Mouse (Mus musculus): ENCODE data around the gene Cep41. TPM values are rescaled to one million over a fixed set of nuclear protein-coding genes. Genes with fewer than 3 reads are reported as not detected.

The Cep41 gene
- polyA plus RNA-seq, 1 experiment from 2014 or later: 17.9 TPM

GRCm38 (mm10) chr6:30703977-30704602 is 10.5 kb upstream of the Cep41 start:
- WGBS: 89% methylated on average over 9 of the region's 9 CpGs
- Histone ChIP-seq H3K27ac (replicated peaks) (peak overlapping the region; percentile 73; the same call in 1 of the 2 replicates), H3K4me1 (peaks cover 38% of the 10 kb centered on the region), H3K9me3 (no peaks in the 10 kb centered on the region), H3K27me3 (replicated peaks; ENCODE audit: low read depth, poor library complexity, severe bottlenecking) (no peaks in the 10 kb centered on the region), H3K36me3 (replicated peaks) (no peaks in the 10 kb centered on the region), H3K4me3 (no peak overlapping the region)
- no peak for DNase-seq (ENCODE audit: low spot score)

GRCm38 (mm10) chr6:30703476-30703875 is 9.9 kb upstream of the Cep41 start:
- WGBS: 81% methylated on average over 6 of the region's 6 CpGs
- H3K27ac ChIP-seq (replicated peaks): peak overlapping the region; percentile 73; the same call in 1 of the 2 replicates
- no peaks in the 10 kb centered on the region for H3K36me3 ChIP-seq (replicated peaks)
- H3K4me3 ChIP-seq: no peak overlapping the region
- peaks cover 35% of the 10 kb centered on the region for H3K4me1 ChIP-seq
- H3K9me3 ChIP-seq: no peaks in the 10 kb centered on the region
- DNase-seq (ENCODE audit: low spot score): no peak
- no peaks in the 10 kb centered on the region for H3K27me3 ChIP-seq (replicated peaks; ENCODE audit: low read depth, poor library complexity, severe bottlenecking)

- no peaks in the 10 kb centered on the region for H3K9me3 ChIP-seq
- H3K4me3 ChIP-seq: no peak overlapping the region
- H3K4me1 ChIP-seq: peaks cover 37% of the 10 kb centered on the region
- no peak for DNase-seq (ENCODE audit: low spot score)
- 70% methylated on average over 6 of the region's 6 CpGs for WGBS
- peak overlapping the region; percentile 42; the same call in 1 of the 2 replicates for H3K27ac ChIP-seq (replicated peaks)
- no peaks in the 10 kb centered on the region for H3K27me3 ChIP-seq (replicated peaks; ENCODE audit: low read depth, poor library complexity, severe bottlenecking)
- no peaks in the 10 kb centered on the region for H3K36me3 ChIP-seq (replicated peaks)
These were observed 9.3 kb upstream of the Cep41 start for GRCm38 (mm10) chr6:30702881-30703280.

- no peaks in the 10 kb centered on the region for H3K27me3 ChIP-seq (replicated peaks; ENCODE audit: low read depth, poor library complexity, severe bottlenecking)
- DNase-seq (ENCODE audit: low spot score): no peak
- WGBS: 54% methylated on average over 6 of the region's 6 CpGs
- H3K27ac ChIP-seq (replicated peaks): peak overlapping the region; percentile 80
- H3K4me3 ChIP-seq: no peak overlapping the region
- H3K36me3 ChIP-seq (replicated peaks): no peaks in the 10 kb centered on the region
- H3K4me1 ChIP-seq: peaks cover 40% of the 10 kb centered on the region
- no peaks in the 10 kb centered on the region for H3K9me3 ChIP-seq
These were observed 6.6 kb upstream of the Cep41 start for GRCm38 (mm10) chr6:30700182-30700581.

- WGBS: 93% methylated on average over 4 of the region's 4 CpGs
- peaks cover 42% of the 10 kb centered on the region for H3K4me1 ChIP-seq
- H3K27me3 ChIP-seq (replicated peaks; ENCODE audit: low read depth, poor library complexity, severe bottlenecking): no peaks in the 10 kb centered on the region
- no peak for DNase-seq (ENCODE audit: low spot score)
- no peaks in the 10 kb centered on the region for H3K9me3 ChIP-seq
- H3K27ac ChIP-seq (replicated peaks): peak overlapping the region; percentile 73
- H3K36me3 ChIP-seq (replicated peaks): no peaks in the 10 kb centered on the region
- no peak overlapping the region for H3K4me3 ChIP-seq
These were observed 4.5 kb upstream of the Cep41 start for GRCm38 (mm10) chr6:30698036-30698435.

GRCm38 (mm10) chr6:30697464-30697863 is 3.9 kb upstream of the Cep41 start:
- WGBS: 64% methylated on average over 5 of the region's 5 CpGs
- no peaks in the 10 kb centered on the region for H3K27me3 ChIP-seq (replicated peaks; ENCODE audit: low read depth, poor library complexity, severe bottlenecking)
- H3K27ac ChIP-seq (replicated peaks): peak overlapping the region; percentile 73
- H3K36me3 ChIP-seq (replicated peaks): no peaks in the 10 kb centered on the region
- no peaks in the 10 kb centered on the region for H3K9me3 ChIP-seq
- no peak for DNase-seq (ENCODE audit: low spot score)
- peaks cover 44% of the 10 kb centered on the region for H3K4me1 ChIP-seq
- H3K4me3 ChIP-seq: no peak overlapping the region

GRCm38 (mm10) chr6:30695124-30695523 is 1.6 kb upstream of the Cep41 start:
- 85% methylated on average over 8 of the region's 8 CpGs for WGBS
- Histone ChIP-seq H3K27ac (replicated peaks) (peak overlapping the region; percentile 93), H3K9me3 (no peaks in the 10 kb centered on the region), H3K4me3 (no peak overlapping the region), H3K4me1 (peaks cover 37% of the 10 kb centered on the region), H3K36me3 (replicated peaks) (no peaks in the 10 kb centered on the region), H3K27me3 (replicated peaks; ENCODE audit: low read depth, poor library complexity, severe bottlenecking) (no peaks in the 10 kb centered on the region)
- DNase-seq (ENCODE audit: low spot score): no peak

- no peak for DNase-seq (ENCODE audit: low spot score)
- H3K27me3 ChIP-seq (replicated peaks; ENCODE audit: low read depth, poor library complexity, severe bottlenecking): no peaks in the 10 kb centered on the region
- 45% methylated on average over 6 of the region's 6 CpGs for WGBS
- H3K27ac ChIP-seq (replicated peaks): peak overlapping the region; percentile 93
- H3K9me3 ChIP-seq: no peaks in the 10 kb centered on the region
- no peaks in the 10 kb centered on the region for H3K36me3 ChIP-seq (replicated peaks)
- peaks cover 28% of the 10 kb centered on the region for H3K4me1 ChIP-seq
- peak overlapping the region; percentile 57 for H3K4me3 ChIP-seq
These were observed 660 bp upstream of the Cep41 start for GRCm38 (mm10) chr6:30694209-30694608.

GRCm38 (mm10) chr6:30692826-30693225 is 723 bp downstream of the Cep41 start:
- peaks cover 26% of the 10 kb centered on the region for H3K4me1 ChIP-seq
- H3K36me3 ChIP-seq (replicated peaks): no peaks in the 10 kb centered on the region
- WGBS: 70% methylated on average over 5 of the region's 5 CpGs
- DNase-seq (ENCODE audit: low spot score): no peak
- H3K27me3 ChIP-seq (replicated peaks; ENCODE audit: low read depth, poor library complexity, severe bottlenecking): no peaks in the 10 kb centered on the region
- no peaks in the 10 kb centered on the region for H3K9me3 ChIP-seq
- H3K27ac ChIP-seq (replicated peaks): peak overlapping the region; percentile 93
- H3K4me3 ChIP-seq: peak overlapping the region; percentile 57

- no peak overlapping the region for H3K27ac ChIP-seq (replicated peaks)
- H3K4me1 ChIP-seq: peaks cover 13% of the 10 kb centered on the region
- H3K4me3 ChIP-seq: no peak overlapping the region
- DNase-seq (ENCODE audit: low spot score): no peak
- no peaks in the 10 kb centered on the region for H3K9me3 ChIP-seq
- no peaks in the 10 kb centered on the region for H3K36me3 ChIP-seq (replicated peaks)
- H3K27me3 ChIP-seq (replicated peaks; ENCODE audit: low read depth, poor library complexity, severe bottlenecking): no peaks in the 10 kb centered on the region
- WGBS: 92% methylated on average over 7 of the region's 7 CpGs
These were observed 6.4 kb downstream of the Cep41 start for GRCm38 (mm10) chr6:30687198-30687597.

GRCm38 (mm10) chr6:30684570-30684969 is 9.0 kb downstream of the Cep41 start:
- Histone ChIP-seq H3K27me3 (replicated peaks; ENCODE audit: low read depth, poor library complexity, severe bottlenecking) (no peaks in the 10 kb centered on the region), H3K36me3 (replicated peaks) (no peaks in the 10 kb centered on the region), H3K27ac (replicated peaks) (0 out of 2 replicates have a peak overlapping the region, but pooled peaks have one; percentile 10), H3K9me3 (no peaks in the 10 kb centered on the region), H3K4me1 (peaks cover 31% of the 10 kb centered on the region), H3K4me3 (no peak overlapping the region)
- WGBS: 68% methylated on average over 1 of the region's 1 CpGs
- DNase-seq (ENCODE audit: low spot score): no peak

- Histone ChIP-seq H3K27me3 (replicated peaks; ENCODE audit: low read depth, poor library complexity, severe bottlenecking) (no peaks in the 10 kb centered on the region), H3K4me1 (peaks cover 48% of the 10 kb centered on the region), H3K36me3 (replicated peaks) (0 out of 2 replicates have a peak, but pooled peaks cover 3% of the 10 kb centered on the region), H3K4me3 (no peak overlapping the region), H3K27ac (replicated peaks) (peak overlapping the region; percentile 78), H3K9me3 (no peaks in the 10 kb centered on the region)
- DNase-seq (ENCODE audit: low spot score): peak; percentile 49
- WGBS: 66% methylated on average over 13 of the region's 13 CpGs
These were observed 11.3 kb downstream of the Cep41 start for GRCm38 (mm10) chr6:30681935-30682900.

Data from embryonic facial prominence, embryonic 10.5 days (tissue).